Mouse (Mus musculus) embryonic stem cell, embryonic (primary cell): Measurements from ENCODE around the gene Sept10.

ENCODE experiments used
- CTCF ChIA-PET, 4 experiments: fragments of 300-600 bp in 2 of 4; fragments of 350-600 bp in 2 of 4; sonication (Branson Sonifier 250); formaldehyde crosslinking; loops; one replicate each; lab custom pipeline; 2022; ENCODE audit warnings: inconsistent platforms in 2 of 4; lab: Charles Lee
- POLR2A ChIA-PET, 4 experiments: fragments of 300-600 bp in 2 of 4; fragments of 350-600 bp in 2 of 4; sonication (Branson Sonifier 250); formaldehyde crosslinking; loops; one replicate each; lab custom pipeline; 2022; ENCODE audit warnings: antibody characterized with exemption in 4 of 4, inconsistent platforms in 1 of 4; lab: Charles Lee

The Sept10 gene

GRCm38 (mm10) chr10:59166104-59166944 is 55.3 kb downstream of the Sept10 start:
- POLR2A ChIA-PET: no interaction called here
- CTCF ChIA-PET: interaction anchor here (0.6 to 2.9 kb wide), 15 partner anchors 16 to 810 kb away, joined by 3 to 11 read pairs (median 4); partner anchors contain the start of genes Sept10 (in 1 of the 4) and Sowahc (in 1 of the 4)

GRCm38 (mm10) chr10:59162185-59162897 is 59.3 kb downstream of the Sept10 start:
- CTCF ChIA-PET: interaction anchor here in 1 of 4 experiments (2.5 kb wide), 1 partner anchor 12 kb away, joined by 7 read pairs; no protein-coding TSS in a partner anchor

GRCm38 (mm10) chr10:59158627-59159026 is 63.0 kb downstream of the Sept10 start:
- CTCF ChIA-PET: interaction anchor here in 2 of 4 experiments (0.6 to 1.0 kb wide), 2 partner anchors 9 to 19 kb away, joined by 3 read pairs; no protein-coding TSS in a partner anchor

More at GRCm38 (mm10) chr10:59162185-59162897, 59.3 kb downstream of the Sept10 start:
- POLR2A ChIA-PET: no interaction called here

GRCm38 (mm10) chr10:59152544-59153081 is 69.0 kb downstream of the Sept10 start:
- POLR2A ChIA-PET: no interaction called here
- CTCF ChIA-PET: no interaction called here

More at GRCm38 (mm10) chr10:59158627-59159026, 63.0 kb downstream of the Sept10 start:
- POLR2A ChIA-PET: no interaction called here

GRCm38 (mm10) chr10:59150938-59151657 is 70.5 kb downstream of the Sept10 start:
- POLR2A ChIA-PET: interaction anchor here in 1 of 4 experiments (0.6 kb wide), 1 partner anchor 1555 kb away, joined by 3 read pairs; no protein-coding TSS in a partner anchor

GRCm38 (mm10) chr10:59149956-59150383 is 71.7 kb downstream of the Sept10 start:
- CTCF ChIA-PET: interaction anchor here (0.5 to 2.5 kb wide), 53 partner anchors 9 to 725 kb away, joined by 3 to 14 read pairs (median 4); partner anchors contain the start of genes Sh3rf3 (in 2 of the 4), P4ha1 (in 1 of the 4), Sept10 (in 1 of the 4) and Sowahc (in 1 of the 4)
- POLR2A ChIA-PET: interaction anchor here in 2 of 4 experiments (0.7 to 1.2 kb wide), 5 partner anchors 10 to 338 kb away, joined by 3 to 4 read pairs (median 3); partner anchors contain the start of gene P4ha1 (in 1 of the 2)

More at GRCm38 (mm10) chr10:59150938-59151657, 70.5 kb downstream of the Sept10 start:
- CTCF ChIA-PET: interaction anchor here (0.6 to 2.4 kb wide), 12 partner anchors 9 to 341 kb away, joined by 3 to 12 read pairs (median 5); partner anchors contain the start of gene Sh3rf3 (in 1 of the 4)

GRCm38 (mm10) chr10:59133478-59134009 is 88.1 kb downstream of the Sept10 start:
- ChIA-PET CTCF (interaction anchor here in 2 of 4 experiments (0.6 to 1.9 kb wide), 2 partner anchors 17 to 321 kb away, joined by 5 to 8 read pairs; no protein-coding TSS in a partner anchor), POLR2A (interaction anchor here in 1 of 4 experiments (1.7 kb wide), 1 partner anchor 12 kb away, joined by 4 read pairs; no protein-coding TSS in a partner anchor)

- ChIA-PET CTCF (interaction anchor here in 2 of 4 experiments (0.5 to 1.9 kb wide), 4 partner anchors 18 to 1330 kb away, joined by 3 to 8 read pairs (median 6); no protein-coding TSS in a partner anchor), POLR2A (interaction anchor here in 1 of 4 experiments (0.5 to 0.6 kb wide), 3 partner anchors 22 to 347 kb away, joined by 3 read pairs; no protein-coding TSS in a partner anchor)
Measured at GRCm38 (mm10) chr10:59131926-59132628, 89.6 kb downstream of the Sept10 start.

GRCm38 (mm10) chr10:59127637-59128036 is 94.0 kb downstream of the Sept10 start:
- ChIA-PET CTCF (no interaction called here), POLR2A (interaction anchor here in 1 of 4 experiments (0.5 to 0.6 kb wide), 2 partner anchors 156 to 457 kb away, joined by 3 read pairs; no protein-coding TSS in a partner anchor)

- ChIA-PET CTCF (no interaction called here), POLR2A (interaction anchor here in 1 of 4 experiments (1.1 kb wide), 1 partner anchor 10 kb away, joined by 3 read pairs; no protein-coding TSS in a partner anchor)
Measured at GRCm38 (mm10) chr10:59125497-59125896, 96.2 kb downstream of the Sept10 start.

- CTCF ChIA-PET: no interaction called here
- POLR2A ChIA-PET: no interaction called here
Measured at GRCm38 (mm10) chr10:59119811-59120210, 101.8 kb downstream of the Sept10 start.

GRCm38 (mm10) chr10:59119001-59119400 is 102.6 kb downstream of the Sept10 start:
- CTCF ChIA-PET: no interaction called here
- POLR2A ChIA-PET: no interaction called here

- ChIA-PET CTCF (interaction anchor here in 2 of 4 experiments (0.6 to 1.7 kb wide), 2 partner anchors 8 to 178 kb away, joined by 4 to 5 read pairs; no protein-coding TSS in a partner anchor), POLR2A (interaction anchor here in 1 of 4 experiments (0.6 kb wide), 1 partner anchor 43 kb away, joined by 3 read pairs; no protein-coding TSS in a partner anchor)
Measured at GRCm38 (mm10) chr10:59117555-59117954, 104.1 kb downstream of the Sept10 start.

- ChIA-PET CTCF (no interaction called here), POLR2A (no interaction called here)
Measured at GRCm38 (mm10) chr10:59116331-59116730, 105.3 kb downstream of the Sept10 start.

- ChIA-PET CTCF (no interaction called here), POLR2A (no interaction called here)
Measured at GRCm38 (mm10) chr10:59115691-59116090, 106.0 kb downstream of the Sept10 start.

GRCm38 (mm10) chr10:59114535-59115291 is 106.9 kb downstream of the Sept10 start:
- CTCF ChIA-PET: interaction anchor here in 1 of 4 experiments (0.6 kb wide), 1 partner anchor 35 kb away, joined by 3 read pairs; no protein-coding TSS in a partner anchor
- POLR2A ChIA-PET: no interaction called here
